Mouse (Mus musculus) lung, adult 2 months (tissue): ENCODE measurements around the gene Tanc1.

Source experiments
- CTCF ChIP-seq: fragments of 200-500 bp; IDR thresholded peaks from 2 replicates; pipeline ENCODE4 v1.5.1; 2011; ENCODE audit warnings: mild to moderate bottlenecking, low read length, control low read depth; ENCODE audit not compliant: insufficient read depth
- POLR2A ChIP-seq: fragments of 200-500 bp; IDR thresholded peaks from 2 replicates; pipeline ENCODE4 v1.6.1; 2011; ENCODE audit warnings: low read depth, mild to moderate bottlenecking, control low read depth, low read length, borderline replicate concordance; ENCODE audit errors: extremely low read depth

GRCm38 (mm10) chr2:59814997-59815396, 203.2 kb downstream of the Tanc1 start:
- TF ChIP-seq CTCF (no peak), POLR2A (no peak)
